Comparison of ENCODE assay signal across 20 mouse cellular contexts in the genomic region with DNA sequence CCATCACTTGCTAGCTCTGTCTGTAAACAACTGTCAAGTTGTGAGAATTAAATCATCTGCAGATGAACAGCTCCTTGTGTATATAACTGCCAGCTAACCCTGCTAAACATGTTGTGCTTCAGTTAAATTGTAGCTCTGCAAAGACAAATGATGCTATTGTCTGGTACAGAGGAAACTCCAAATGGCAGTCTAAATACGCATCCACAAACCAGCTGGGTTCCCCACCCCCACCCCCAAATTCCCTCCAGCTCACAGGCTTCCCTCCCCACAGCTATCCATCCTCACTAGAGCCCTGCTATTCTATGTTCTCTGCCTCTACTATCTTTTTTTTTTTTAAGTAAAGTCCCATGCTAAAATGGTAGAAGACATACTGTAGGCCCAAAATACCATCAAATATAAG. TPM values are rescaled to one million over a fixed set of nuclear protein-coding genes. Genes with fewer than 3 reads are reported as not detected.
A peak's percentile ranks its signal among the peaks of the same experiment; 100 is the strongest.
DNase-seq lines count a peak whose midpoint lies in the region; ATAC-seq and TF ChIP-seq lines count a peak whose summit lies in the region.
"Had no signal": no experiment of that assay in that cellular context is flagged by ENCODE, and none has a peak within 500 bp of the region (broad histone marks: within the 10 kb centered on the region; RNA-seq: fewer than 3 reads in every experiment).

No protein-coding gene starts in this region.

- 16% methylated on average over 1 of the region's 1 CpGs for WGBS in olfactory bulb, adult 2 months

- peak; percentile 62 for ATAC-seq in frontal cortex, adult (ENCODE audit: low TSS enrichment)
- ATAC-seq: forebrain, embryonic 14.5 days; forebrain, embryonic 16.5 days had no signal

- H3K4me3 ChIP-seq in olfactory bulb, adult 2 months (ENCODE audit: insufficient read depth, low read depth, low read length), result no peak overlapping the region
- H3K4me3 ChIP-seq: embryonic facial prominence, embryonic 10.5 days; embryonic facial prominence, embryonic 12.5 days; forebrain, embryonic 12.5 days had no signal

- no peak for DNase-seq in frontal cortex, postnatal 36 days (ENCODE audit: low spot score in 2 of 2)
- peak; percentile 60 for DNase-seq in brain, adult 2 months (ENCODE audit: low read depth, low spot score)
- DNase-seq in right cerebral cortex, postnatal 14 days, result no peak
- DNase-seq in c-Kit-positive CD71-positive TER-119-positive erythroid progenitor cells, embryonic 14.5 days (ENCODE audit: low spot score), result no peak
- DNase-seq: adrenal gland, adult 2 months; adrenal gland, postnatal 10 days; adrenal gland, postnatal 25 days; cerebellum, adult 11 months; cerebellum, adult 18-20 months; cerebellum, adult 9-10 months; cerebellum, postnatal 10 days; cerebellum, postnatal 25 days had no signal

- no peak for TF ChIP-seq CTCF in olfactory bulb, adult 2 months (IDR thresholded peaks at IDR 0.05; ENCODE audit: insufficient read depth, low read depth, low read length)

- H3K4me1 ChIP-seq in olfactory bulb, adult 2 months (ENCODE audit: control insufficient read depth, insufficient read depth, low read length), result peaks cover 3% of the 10 kb centered on the region
- H3K4me1 ChIP-seq: forebrain, embryonic 12.5 days had no signal

- H3K27ac ChIP-seq in olfactory bulb, adult 2 months (ENCODE audit: insufficient read depth, low read depth, low read length), result peak overlapping the region; percentile 79; the same call in 1 of the 2 replicates
- H3K27ac ChIP-seq: embryonic facial prominence, embryonic 10.5 days; embryonic facial prominence, embryonic 12.5 days; forebrain, embryonic 12.5 days had no signal

- TF ChIP-seq POLR2A in olfactory bulb, adult 2 months (IDR thresholded peaks at IDR 0.05; ENCODE audit: insufficient read depth, low read depth, low read length), result no peak

RNA-seq across cellular contexts. Expression of gene Srsf12, which starts 13.1 kb away (rescaled TPM):
- not detected in 2 replicates for polyA plus RNA-seq in olfactory bulb, adult 2 months (2012; ENCODE audit: insufficient read depth, insufficient read length, low replicate concordance, missing spikeins)
- polyA plus RNA-seq: C2C12 had no signal

RNA-seq across cellular contexts. Expression of gene Pm20d2, which starts 32.3 kb away (rescaled TPM):
- polyA plus RNA-seq in olfactory bulb, adult 2 months (2012; ENCODE audit: insufficient read depth, insufficient read length, low replicate concordance, missing spikeins), result not detected in 2 replicates
- polyA plus RNA-seq: C2C12 had no signal
